Mouse (Mus musculus) forebrain, embryonic 12.5 days (tissue): ENCODE measurements at regions not wholly inside any gene's neighbourhood (a gene's known extent, or its start where the extent isn't known, plus 50 kb on each side); places are given as distances from the start of the nearest gene placed in this dataset.
"Not testable (repeated sequence)": the region's sequence is repeated elsewhere in the genome, so short reads cannot be mapped to it uniquely, and the experiment has no call there.

Experiments
- ATAC-seq: fragments of 200-750 bp; cut with Nextera tagmentation; 2 replicates; pipeline ENCODE4 v1.8.0; 2017; ENCODE audit warnings: moderate TSS enrichment; ENCODE audit not compliant: low FRiP score
- H3K27ac ChIP-seq: fragments of 300-500 bp; sonication (generic); 2 replicates; pipeline ENCODE4 v1.5.1; 2016; ENCODE audit warnings: mild to moderate bottlenecking
- H3K27me3 ChIP-seq: fragments of 300-500 bp; sonication (generic); 2 replicates; pipeline ENCODE4 v1.6.1; 2016; ENCODE audit warnings: mild to moderate bottlenecking
- H3K36me3 ChIP-seq: fragments of 300-500 bp; sonication (generic); replicated peaks from 2 replicates; pipeline ENCODE4 v1.6.1; 2016; ENCODE audit warnings: mild to moderate bottlenecking
- H3K4me1 ChIP-seq: fragments of 300-500 bp; sonication (generic); 2 replicates; pipeline ENCODE4 v1.6.1; 2016
- H3K4me2 ChIP-seq: fragments of 300-500 bp; sonication (generic); 2 replicates; pipeline ENCODE4 v1.6.1; 2016; ENCODE audit warnings: mild to moderate bottlenecking, moderate library complexity
- H3K4me3 ChIP-seq: fragments of 300-500 bp; sonication (generic); replicated peaks from 2 replicates; pipeline ENCODE4 v1.5.1; 2016; ENCODE audit warnings: mild to moderate bottlenecking
- H3K9ac ChIP-seq: fragments of 300-500 bp; sonication (generic); 2 replicates; pipeline ENCODE4 v1.6.1; 2016; ENCODE audit warnings: mild to moderate bottlenecking
- H3K9me3 ChIP-seq: fragments of 300-500 bp; sonication (generic); 2 replicates; pipeline ENCODE4 v1.6.1; 2016
- WGBS: fragments of 180-500 bp; shearing (Covaris S2); methylation state at CpG from one replicate; pipeline ENCODE4 v1.1.7; 2016; 5-methylcytosine and 5-hydroxymethylcytosine counted together

GRCm38 (mm10) chr14:95082877-95083276 lies 798.2 kb upstream of the 4921530L21Rik start:
- ATAC-seq: no peak
- no peaks in the 10 kb centered on the region for H3K36me3 ChIP-seq
- 63% methylated on average over 2 of the region's 2 CpGs for WGBS
- H3K4me1 ChIP-seq: no peaks in the 10 kb centered on the region
- H3K9ac ChIP-seq: no peak overlapping the region
- no peaks in the 10 kb centered on the region for H3K9me3 ChIP-seq
- no peak overlapping the region for H3K4me3 ChIP-seq
- no peaks in the 10 kb centered on the region for H3K27me3 ChIP-seq
- no peak overlapping the region for H3K4me2 ChIP-seq
- no peak overlapping the region for H3K27ac ChIP-seq

- not testable (repeated sequence) for H3K9ac ChIP-seq, H3K4me3 ChIP-seq, H3K36me3 ChIP-seq, ATAC-seq, H3K9me3 ChIP-seq, H3K4me1 ChIP-seq, H3K27ac ChIP-seq, H3K4me2 ChIP-seq, H3K27me3 ChIP-seq
- 91% methylated on average over 10 of the region's 10 CpGs for WGBS
Measured at GRCm38 (mm10) chr14:95091691-95092395, 789.2 kb upstream of the 4921530L21Rik start.

GRCm38 (mm10) chr14:95113863-95114262 lies 767.2 kb upstream of the 4921530L21Rik start:
- Histone ChIP-seq H3K9me3 (no peaks in the 10 kb centered on the region), H3K27me3 (no peaks in the 10 kb centered on the region), H3K4me2 (no peak overlapping the region), H3K36me3 (no peaks in the 10 kb centered on the region), H3K4me3 (no peak overlapping the region), H3K27ac (no peak overlapping the region), H3K9ac (no peak overlapping the region), H3K4me1 (no peaks in the 10 kb centered on the region)
- peak; percentile 64; the same call in 1 of the 2 replicates for ATAC-seq
- WGBS: 55% methylated on average over 4 of the region's 4 CpGs
